Mouse (Mus musculus) limb, embryonic 15.5 days (tissue): ENCODE data around the gene Hibadh. TPM values are rescaled to one million over a fixed set of nuclear protein-coding genes. Genes with fewer than 3 reads are reported as not detected.

Experiments used
- ATAC-seq: fragments of 200-750 bp; cut with Nextera tagmentation; 2 replicates; pipeline ENCODE4 v1.8.0; 2017; ENCODE audit warnings: low read depth, moderate TSS enrichment; ENCODE audit not compliant: insufficient number of reproducible peaks, low FRiP score, low TSS enrichment
- H3K27ac ChIP-seq: fragments of 300-500 bp; sonication (generic); 2 replicates; pipeline ENCODE4 v1.5.1; 2015; ENCODE audit warnings: moderate library complexity, mild to moderate bottlenecking, inconsistent platforms
- H3K27me3 ChIP-seq: fragments of 300-500 bp; sonication (generic); 2 replicates; pipeline ENCODE4 v1.6.1; 2015; ENCODE audit warnings: inconsistent platforms
- H3K36me3 ChIP-seq: fragments of 300-500 bp; sonication (generic); 2 replicates; pipeline ENCODE4 v1.6.1; 2015; ENCODE audit warnings: inconsistent platforms
- H3K4me1 ChIP-seq: fragments of 300-500 bp; sonication (generic); 2 replicates; pipeline ENCODE4 v1.6.1; 2015; ENCODE audit warnings: inconsistent platforms
- H3K4me2 ChIP-seq: fragments of 300-500 bp; sonication (generic); 2 replicates; pipeline ENCODE4 v1.6.1; 2015; ENCODE audit warnings: mild to moderate bottlenecking, inconsistent platforms
- H3K4me3 ChIP-seq: fragments of 300-500 bp; sonication (generic); 2 replicates; pipeline ENCODE4 v1.5.1; 2015; ENCODE audit warnings: mild to moderate bottlenecking, inconsistent platforms
- H3K9ac ChIP-seq: fragments of 300-500 bp; sonication (generic); 2 replicates; pipeline ENCODE4 v1.6.1; 2015; ENCODE audit warnings: inconsistent platforms
- H3K9me3 ChIP-seq: fragments of 300-500 bp; sonication (generic); 2 replicates; pipeline ENCODE4 v1.6.1; 2016; ENCODE audit warnings: inconsistent platforms
- WGBS: fragments of 180-500 bp; shearing (Covaris S2); methylation state at CpG from one replicate; pipeline ENCODE4 v1.1.7; 2015; 5-methylcytosine and 5-hydroxymethylcytosine counted together
- polyA plus RNA-seq: library from polyadenylated mRNA; unstranded; fragments of >200 nt; fragmentation: Nextera tagmentation; extraction: Ambion mirVana; gene quantifications from 2 replicates; pipeline ENCODE4 v1.2.1, GENCODE M21; 2015

Gene Hibadh
- polyA plus RNA-seq, 1 experiment from 2014 or later = 85.9 TPM

DNA sequence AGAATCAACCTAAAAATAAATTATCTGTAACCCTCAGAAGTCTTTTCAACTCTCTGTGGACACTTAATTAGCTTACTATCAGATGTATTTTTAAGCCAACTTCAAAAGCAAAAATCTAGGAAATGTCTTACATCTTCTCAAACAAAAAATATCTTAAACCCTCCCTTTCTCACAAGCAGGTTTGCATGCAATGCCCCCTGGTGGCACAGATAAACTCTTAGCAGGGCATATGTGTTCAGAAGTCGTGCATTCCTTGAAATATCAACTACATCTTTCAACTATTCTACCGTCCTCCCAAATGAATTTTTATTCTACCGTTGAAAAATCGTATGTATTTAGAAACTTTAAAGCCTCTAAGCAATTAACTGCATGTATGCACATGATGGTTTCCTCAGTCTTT is 39.1 kb downstream of the Hibadh start:
- Histone ChIP-seq H3K27ac (no peak overlapping the region), H3K27me3 (no peaks in the 10 kb centered on the region), H3K36me3 (no peaks in the 10 kb centered on the region), H3K4me2 (no peak overlapping the region), H3K4me1 (no peaks in the 10 kb centered on the region), H3K9ac (no peak overlapping the region), H3K9me3 (no peaks in the 10 kb centered on the region), H3K4me3 (no peak overlapping the region)
- ATAC-seq = no peak
- WGBS = 10% methylated on average over 4 of the region's 4 CpGs

DNA sequence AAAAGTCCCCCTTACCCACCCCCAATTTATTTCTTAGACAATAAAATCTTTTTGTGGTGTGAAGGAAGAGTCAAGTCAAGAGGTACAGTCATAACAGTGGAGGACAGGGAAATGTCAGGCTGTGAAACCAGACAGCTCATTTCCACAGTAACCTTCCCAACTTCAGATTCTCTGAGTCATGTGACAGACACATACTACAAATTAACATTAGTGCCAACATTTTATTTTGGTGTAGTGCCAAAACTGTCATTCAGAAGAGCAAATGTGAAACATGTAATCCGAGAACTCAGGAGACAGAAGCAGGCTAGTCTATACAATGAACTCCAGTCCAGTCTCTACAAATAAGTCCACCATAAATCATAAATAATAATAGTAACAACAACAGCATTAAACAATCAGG is 45.4 kb downstream of the Hibadh start:
- Histone ChIP-seq H3K9ac (no peak overlapping the region), H3K27me3 (no peaks in the 10 kb centered on the region), H3K36me3 (no peaks in the 10 kb centered on the region), H3K4me3 (no peak overlapping the region), H3K27ac (no peak overlapping the region), H3K4me2 (no peak overlapping the region), H3K9me3 (no peaks in the 10 kb centered on the region), H3K4me1 (no peaks in the 10 kb centered on the region)
- WGBS = 72% methylated on average over 1 of the region's 1 CpGs
- ATAC-seq = no peak

GRCm38 (mm10) chr6:52586564-52586963 is 53.6 kb downstream of the Hibadh start:
- ATAC-seq = no peak
- Histone ChIP-seq H3K4me3 (no peak overlapping the region), H3K36me3 (peaks cover 4% of the 10 kb centered on the region; the same call in 1 of the 2 replicates), H3K9ac (no peak overlapping the region), H3K9me3 (no peaks in the 10 kb centered on the region), H3K4me2 (no peak overlapping the region), H3K4me1 (peaks cover 3% of the 10 kb centered on the region; the same call in 1 of the 2 replicates), H3K27ac (no peak overlapping the region), H3K27me3 (0 out of 2 replicates have a peak, but pooled peaks cover 2% of the 10 kb centered on the region)

DNA sequence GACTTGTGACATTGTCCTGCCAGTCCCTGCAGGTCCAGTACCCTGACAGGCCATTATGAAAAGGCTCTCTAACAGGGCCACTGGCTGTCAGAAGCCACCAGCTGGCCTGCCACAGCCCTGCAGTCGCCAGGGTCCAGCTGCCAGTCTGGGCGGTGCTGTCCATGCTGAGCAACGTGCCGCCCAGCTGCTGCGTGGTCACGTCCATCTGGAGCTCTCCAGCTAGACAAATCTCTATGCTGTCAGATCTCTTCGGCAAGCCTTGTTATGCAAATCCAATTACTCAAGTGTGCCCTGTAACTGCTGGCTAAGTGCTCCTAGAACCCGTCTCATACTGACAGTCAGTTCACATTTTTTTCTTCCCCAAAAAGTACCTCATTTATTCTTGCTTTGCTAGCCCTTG is 55.8 kb downstream of the Hibadh start:
- Histone ChIP-seq H3K4me1 (peaks cover 3% of the 10 kb centered on the region; the same call in 1 of the 2 replicates), H3K27me3 (0 out of 2 replicates have a peak, but pooled peaks cover 2% of the 10 kb centered on the region), H3K27ac (no peak overlapping the region), H3K9me3 (no peaks in the 10 kb centered on the region), H3K4me3 (no peak overlapping the region), H3K9ac (no peak overlapping the region), H3K36me3 (peaks cover 4% of the 10 kb centered on the region; the same call in 1 of the 2 replicates), H3K4me2 (no peak overlapping the region)
- 31% methylated on average over 8 of the region's 8 CpGs for WGBS
- 0 out of 2 replicates have a peak, but pooled peaks have one; percentile 14 for ATAC-seq

- H3K27ac ChIP-seq = no peak overlapping the region
- no peaks in the 10 kb centered on the region for H3K36me3 ChIP-seq
- H3K9ac ChIP-seq = no peak overlapping the region
- H3K4me3 ChIP-seq = no peak overlapping the region
- 74% methylated on average over 4 of the region's 4 CpGs for WGBS
- ATAC-seq = no peak
- H3K4me2 ChIP-seq = no peak overlapping the region
- no peaks in the 10 kb centered on the region for H3K9me3 ChIP-seq
- peaks cover 3% of the 10 kb centered on the region; the same call in 1 of the 2 replicates for H3K4me1 ChIP-seq
- 0 out of 2 replicates have a peak, but pooled peaks cover 2% of the 10 kb centered on the region for H3K27me3 ChIP-seq
Observed at GRCm38 (mm10) chr6:52581081-52581480, 59.1 kb downstream of the Hibadh start.

- no peaks in the 10 kb centered on the region for H3K36me3 ChIP-seq
- no peak overlapping the region for H3K4me2 ChIP-seq
- no peak for ATAC-seq
- 64% methylated on average over 2 of the region's 2 CpGs for WGBS
- H3K4me1 ChIP-seq = no peaks in the 10 kb centered on the region
- H3K9me3 ChIP-seq = no peaks in the 10 kb centered on the region
- no peaks in the 10 kb centered on the region for H3K27me3 ChIP-seq
- no peak overlapping the region for H3K4me3 ChIP-seq
- H3K27ac ChIP-seq = no peak overlapping the region
- H3K9ac ChIP-seq = no peak overlapping the region
Observed at GRCm38 (mm10) chr6:52578322-52578721, 61.9 kb downstream of the Hibadh start.

GRCm38 (mm10) chr6:52577270-52577669 is 62.9 kb downstream of the Hibadh start:
- Histone ChIP-seq H3K9ac (no peak overlapping the region), H3K4me2 (no peak overlapping the region), H3K4me3 (no peak overlapping the region), H3K36me3 (no peaks in the 10 kb centered on the region), H3K4me1 (no peaks in the 10 kb centered on the region), H3K27me3 (no peaks in the 10 kb centered on the region), H3K9me3 (no peaks in the 10 kb centered on the region), H3K27ac (no peak overlapping the region)
- ATAC-seq = no peak
- 26% methylated on average over 4 of the region's 4 CpGs for WGBS

DNA sequence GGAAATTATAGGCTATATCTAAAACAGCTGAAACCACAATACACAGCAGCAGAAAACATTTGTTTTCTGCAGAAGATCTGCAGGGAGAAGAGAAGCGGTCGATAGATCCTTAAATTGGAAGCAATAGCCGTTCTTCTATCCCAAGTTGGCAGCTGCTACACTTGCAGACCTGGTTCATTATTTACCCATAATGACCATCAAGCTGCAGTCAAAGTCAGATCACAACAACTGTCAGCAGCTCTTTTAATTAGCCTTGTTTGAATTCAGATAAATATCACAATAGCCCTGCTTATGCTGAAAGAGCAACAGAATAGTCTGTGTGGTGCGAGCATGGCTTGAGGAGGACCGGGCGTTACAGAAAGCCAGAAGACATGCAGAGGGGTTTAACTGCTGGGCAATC is 71.5 kb downstream of the Hibadh start:
- no peak for ATAC-seq
- no peak overlapping the region for H3K27ac ChIP-seq
- no peaks in the 10 kb centered on the region for H3K4me1 ChIP-seq
- 76% methylated on average over 6 of the region's 6 CpGs for WGBS
- no peaks in the 10 kb centered on the region for H3K27me3 ChIP-seq
- no peak overlapping the region for H3K9ac ChIP-seq
- H3K36me3 ChIP-seq = no peaks in the 10 kb centered on the region
- H3K4me3 ChIP-seq = no peak overlapping the region
- H3K4me2 ChIP-seq = no peak overlapping the region
- no peaks in the 10 kb centered on the region for H3K9me3 ChIP-seq

GRCm38 (mm10) chr6:52567327-52568299 is 72.6 kb downstream of the Hibadh start:
- no peak overlapping the region for H3K9ac ChIP-seq
- H3K9me3 ChIP-seq = no peaks in the 10 kb centered on the region
- no peaks in the 10 kb centered on the region for H3K36me3 ChIP-seq
- H3K27ac ChIP-seq = no peak overlapping the region
- H3K4me2 ChIP-seq = no peak overlapping the region
- ATAC-seq = no peak
- WGBS = 56% methylated on average over 20 of the region's 20 CpGs
- no peak overlapping the region for H3K4me3 ChIP-seq
- no peaks in the 10 kb centered on the region for H3K27me3 ChIP-seq
- H3K4me1 ChIP-seq = no peaks in the 10 kb centered on the region

DNA sequence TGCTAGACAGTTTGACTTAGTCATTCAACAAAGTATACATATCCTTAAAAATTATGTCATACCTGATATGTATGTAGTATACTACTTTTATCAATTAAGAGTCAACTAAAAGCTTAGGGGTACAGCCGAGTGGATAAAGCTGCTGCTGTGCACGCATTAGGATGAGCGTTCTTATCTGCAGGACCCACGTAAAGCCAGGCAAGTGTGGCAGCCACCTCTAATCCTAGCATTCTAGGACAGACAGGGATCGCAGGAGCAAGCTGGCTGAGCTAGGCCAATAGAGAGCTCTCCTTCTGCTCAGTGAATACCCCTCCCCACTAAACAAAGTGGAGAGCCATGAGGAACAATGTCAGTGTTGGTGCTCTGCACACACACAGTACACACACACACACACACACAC is 75.0 kb downstream of the Hibadh start:
- 88% methylated on average over 5 of the region's 5 CpGs for whole genome bisulfite sequencing
- no peak for ATAC-seq
- no peaks in the 10 kb centered on the region for H3K4me1 ChIP-seq

GRCm38 (mm10) chr6:52562994-52563393 is 77.2 kb downstream of the Hibadh start:
- Histone ChIP-seq H3K27ac (no peak overlapping the region), H3K4me3 (no peak overlapping the region), H3K9me3 (no peaks in the 10 kb centered on the region), H3K4me2 (no peak overlapping the region), H3K4me1 (no peaks in the 10 kb centered on the region), H3K27me3 (no peaks in the 10 kb centered on the region), H3K36me3 (no peaks in the 10 kb centered on the region), H3K9ac (no peak overlapping the region)
- 93% methylated on average over 4 of the region's 4 CpGs for WGBS
- ATAC-seq = no peak

More for the DNA sequence above, 75.0 kb downstream of the Hibadh start:
- no peaks in the 10 kb centered on the region for H3K36me3 ChIP-seq
- no peak overlapping the region for H3K4me3 ChIP-seq
- H3K9me3 ChIP-seq = no peaks in the 10 kb centered on the region
- H3K27me3 ChIP-seq = no peaks in the 10 kb centered on the region
- no peak overlapping the region for H3K9ac ChIP-seq
- no peak overlapping the region for H3K4me2 ChIP-seq
- no peak overlapping the region for H3K27ac ChIP-seq

DNA sequence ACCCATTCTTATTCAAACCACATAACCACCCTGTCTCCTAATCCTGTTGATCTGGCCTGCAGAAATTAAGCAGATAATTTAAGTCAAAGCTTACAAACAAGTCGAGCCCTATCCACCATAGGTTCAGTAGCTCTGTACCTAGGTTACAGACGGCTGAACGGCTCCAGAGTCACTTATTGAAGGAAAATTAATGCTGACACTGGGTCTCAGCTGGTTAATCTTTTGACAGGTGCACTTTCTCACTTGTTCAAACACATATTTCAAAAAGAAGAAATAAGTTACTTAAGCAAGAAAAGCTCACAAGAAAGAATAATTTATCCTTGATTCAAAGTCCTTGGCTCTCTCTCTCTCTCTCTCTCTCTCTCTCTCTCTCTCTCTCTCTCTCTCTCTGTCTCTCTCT is 81.1 kb downstream of the Hibadh start:
- Histone ChIP-seq H3K27ac (no peak overlapping the region), H3K27me3 (no peaks in the 10 kb centered on the region), H3K4me2 (no peak overlapping the region), H3K9me3 (no peaks in the 10 kb centered on the region), H3K4me3 (no peak overlapping the region), H3K36me3 (no peaks in the 10 kb centered on the region), H3K9ac (no peak overlapping the region), H3K4me1 (no peaks in the 10 kb centered on the region)
- WGBS = 82% methylated on average over 3 of the region's 3 CpGs
- no peak for ATAC-seq
